Mouse (Mus musculus) cortical plate, adult 2 months (tissue): ENCODE measurements at regions not wholly inside any gene's neighbourhood (a gene's known extent, or its start where the extent isn't known, plus 50 kb on each side); places are given as distances from the start of the nearest gene placed in this dataset.

Experiments
- CTCF ChIP-seq: fragments of 200-500 bp; IDR thresholded peaks from 2 replicates; pipeline ENCODE4 v1.5.1; 2011; ENCODE audit warnings: mild to moderate bottlenecking, control low read depth, low read length; ENCODE audit not compliant: insufficient read depth; ENCODE audit errors: extremely low read depth
- POLR2A ChIP-seq: fragments of 200-500 bp; IDR thresholded peaks from 2 replicates; pipeline ENCODE4 v1.6.1; 2011; ENCODE audit warnings: mild to moderate bottlenecking, low read length, control low read depth; ENCODE audit not compliant: insufficient read depth; ENCODE audit errors: extremely low read depth

DNA sequence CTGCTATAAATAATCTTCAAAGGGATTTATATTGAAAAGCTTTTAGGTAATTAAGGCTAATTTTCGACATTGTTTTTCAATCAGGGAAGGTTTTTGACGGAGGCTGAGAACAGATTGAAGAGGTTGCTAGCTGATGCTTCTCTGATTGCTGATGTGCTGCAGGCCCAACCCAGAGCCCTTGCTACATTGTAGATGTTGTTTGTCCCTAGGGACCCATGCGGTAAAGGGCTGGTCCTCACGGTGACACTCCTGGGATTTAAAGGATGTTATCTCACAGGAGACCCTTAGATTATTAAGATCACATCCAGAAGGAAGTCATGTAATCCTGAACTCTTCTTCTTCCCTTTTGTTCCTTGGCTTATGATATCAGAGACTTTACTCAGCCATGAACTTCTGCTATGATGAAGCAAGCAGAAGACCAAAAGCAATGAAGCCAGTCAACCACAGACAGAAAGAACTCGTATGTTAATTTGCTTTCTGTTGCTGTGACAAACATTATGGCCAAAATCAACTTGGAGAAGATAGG is 191.2 kb upstream of the Amigo2 start:
- no peak for TF ChIP-seq CTCF
- TF ChIP-seq POLR2A = no peak
